8 mouse cellular contexts compared by ENCODE assay signal in genomic region chr7:130867256-130867655, GRCm38 (mm10). TPM values are rescaled to one million over a fixed set of nuclear protein-coding genes. Genes with fewer than 3 reads are reported as not detected.
A peak's percentile ranks its signal among the peaks of the same experiment; 100 is the strongest.
DNase-seq lines count a peak whose midpoint lies in the region; ATAC-seq and TF ChIP-seq lines count a peak whose summit lies in the region.

No protein-coding gene starts in this region.

- H3K4me1 ChIP-seq in CH12.LX (ENCODE audit: control insufficient read depth in 1 of 2, insufficient read depth in 2 of 2) = peaks cover 8 to 27% of the 10 kb centered on the region in 2 experiments; a peak in 3 of 4 replicates

- no peak overlapping the region for H3K9ac ChIP-seq in CH12.LX (ENCODE audit: insufficient read depth, low read depth)

- no peak for TF ChIP-seq EP300 in CH12.LX (IDR thresholded peaks at IDR 0.05; ENCODE audit: low read length)

- no peak for TF ChIP-seq CTCF in gastrocnemius, adult 2 months (IDR thresholded peaks at IDR 0.05)
- no peak for TF ChIP-seq CTCF in CH12.LX (conservative IDR thresholded peaks at IDR 0.05 in 1 of 2, IDR thresholded peaks at IDR 0.05 in 1 of 2; ENCODE audit: low read depth in 2 of 2, low read length in 2 of 2)

- H3K4me3 ChIP-seq in gastrocnemius, adult 2 months = peak overlapping the region; percentile 90
- H3K4me3 ChIP-seq in CH12.LX (replicated peaks in 1 of 3; ENCODE audit: low read depth in 2 of 3, low read length in 2 of 3, poor library complexity in 1 of 3) = no peak overlapping the region

- intact Hi-C loops in gastrocnemius, adult 2 months (cut with DNase I) = loop anchor here (5.0 kb wide), 1 partner anchor 115 kb away; no protein-coding TSS in a partner anchor

- peaks cover 8% of the 10 kb centered on the region for H3K9me3 ChIP-seq in CH12.LX (replicated peaks; ENCODE audit: low read length)

- H3K79me2 ChIP-seq in CH12.LX (replicated peaks; ENCODE audit: control insufficient read depth, extremely low read depth, insufficient read depth, poor library complexity, severe bottlenecking) = no peaks in the 10 kb centered on the region

- no peak for TF ChIP-seq POLR2A in CH12.LX (IDR thresholded peaks at IDR 0.05; ENCODE audit: low read depth, low read length)

- ATAC-seq in granulocyte monocyte progenitor cell, adult 5-6 weeks (replicated peaks; ENCODE audit: poor library complexity, severe bottlenecking) = peak; percentile 21; the same call in 1 of the 2 replicates

- H3K36me3 ChIP-seq in CH12.LX (replicated peaks in 1 of 2; ENCODE audit: control insufficient read depth in 1 of 2, insufficient read depth in 1 of 2, low read length in 1 of 2) = no peaks in the 10 kb centered on the region

- peak overlapping the region; percentile 21; the same call in 1 of the 2 replicates for H3K4me2 ChIP-seq in CH12.LX (ENCODE audit: insufficient read depth, low read depth, poor library complexity, severe bottlenecking)

- peak overlapping the region; percentile 96 for H3K27ac ChIP-seq in gastrocnemius, adult 2 months
- no peak overlapping the region for H3K27ac ChIP-seq in CH12.LX (ENCODE audit: insufficient read depth, low read depth)

- in situ Hi-C loops in CH12.LX (cut with MboI; ENCODE audit: low pct_ligation_motif_present, low pct_unique_long_range_greater_than_20kb, low sequenced_read_pairs) = no loop called here

- TF ChIP-seq RAD21 in CH12.LX (IDR thresholded peaks at IDR 0.05; ENCODE audit: low read depth, low read length) = no peak

- peaks cover 3% of the 10 kb centered on the region for H3K27me3 ChIP-seq in CH12.LX (replicated peaks)

- no peak for DNase-seq in gastrocnemius, adult 2 months
- DNase-seq in gastrocnemius, postnatal 25 days = no peak
- DNase-seq in CH12.LX (ENCODE audit: extremely low read depth) = no peak
- peak; percentile 41 for DNase-seq in lung, postnatal 36 days
- DNase-seq in spleen, adult 12 weeks (ENCODE audit: low spot score) = no peak
- DNase-seq in embryo, embryonic 10.5 days (ENCODE audit: low spot score) = no peak
- DNase-seq in right cerebral cortex, adult 18-20 months = no peak

- dilution Hi-C loops in CH12.LX (cut with MboI; ENCODE audit: extremely low pct_ligation_motif_present, extremely low pct_unique_long_range_greater_than_20kb, low sequenced_read_pairs) = no loop called here

TF ChIP-seq in CH12.LX, 34 proteins besides CTCF, POLR2A, EP300 and RAD21:
- TF ChIP-seq CHD2 (IDR thresholded peaks at IDR 0.05; ENCODE audit: low read length) = no peak
- TF ChIP-seq ZNF384 (IDR thresholded peaks at IDR 0.05; ENCODE audit: low read depth, low read length) = peak; percentile 40
- no peak for TF ChIP-seq MEF2A (IDR thresholded peaks at IDR 0.05; ENCODE audit: borderline replicate concordance, low read depth, low read length)
TF ChIP-seq in CH12.LX: peak in this region for 1.

RNA-seq across cellular contexts. Expression of gene Plekha1, which starts 1.7 kb away (rescaled TPM):
- total RNA-seq in gastrocnemius, adult 2 months (2021) = 10 to 100 TPM; 23.4 to 28.2 TPM
- 10 to 100 TPM; 22.8 to 23.2 TPM for total RNA-seq in gastrocnemius, postnatal 25 days (2021)
- 4.0 and 8.3 TPM in 2 replicates for total RNA-seq in CH12.LX (2012; rRNA removed)
- 0.23 and 0.26 TPM in 2 replicates for total RNA-seq in CH12.LX (2014; rRNA removed)
- polyA plus RNA-seq in CH12.LX (2012; ENCODE audit: insufficient read length, low read depth) = 0.25 and 0.36 TPM in 2 replicates
- total RNA-seq in granulocyte monocyte progenitor cell, adult 5-6 weeks (2014; fragmentation: Nextera tagmentation) = 17.4 and 24.2 TPM in 2 replicates
- 21.0 and 21.4 TPM in 2 replicates for total RNA-seq in granulocyte monocyte progenitor cell, adult 5-6 weeks (2017)
